Mouse (Mus musculus): Measurements from ENCODE around the gene Atoh8. TPM values are rescaled to one million over a fixed set of nuclear protein-coding genes. Genes with fewer than 3 reads are reported as not detected.
A peak's percentile ranks its signal among the peaks of the same experiment; 100 is the strongest.

Atoh8 gene
- polyA plus RNA-seq, 1 experiment from 2014 or later: 20.6 TPM

GRCm38 (mm10) chr6:72270258-72270657 lies 34.9 kb upstream of the Atoh8 start:
- H3K9me3 ChIP-seq (ENCODE audit: low read length): no peaks in the 10 kb centered on the region
- H3K27ac ChIP-seq (ENCODE audit: low read length): no peak overlapping the region; the same call in 1 of the 2 replicates
- H3K4me1 ChIP-seq (ENCODE audit: insufficient read depth, low read depth, low read length): peaks cover 14% of the 10 kb centered on the region; the same call in 1 of the 2 replicates
- no peaks in the 10 kb centered on the region for H3K36me3 ChIP-seq (ENCODE audit: insufficient read depth, low read length)
- H3K27me3 ChIP-seq (replicated peaks; ENCODE audit: insufficient read depth, low read length): no peaks in the 10 kb centered on the region
- ATAC-seq (no peak), DNase-seq (ENCODE audit: low spot score) (no peak)
- H3K4me3 ChIP-seq (ENCODE audit: low read depth, low read length): no peak overlapping the region
- WGBS: 68% methylated on average over 5 of the region's 5 CpGs
- H3K4me2 ChIP-seq (replicated peaks; ENCODE audit: low read depth, low read length): no peak overlapping the region
- TF ChIP-seq CTCF (IDR thresholded peaks at IDR 0.05): no peak
- TF ChIP-seq EP300 (IDR thresholded peaks at IDR 0.05): no peak
- no peak overlapping the region for H3K9ac ChIP-seq (replicated peaks; ENCODE audit: low read depth)

- Histone ChIP-seq H3K27ac (ENCODE audit: low read length) (no peak overlapping the region), H3K9me3 (ENCODE audit: low read length) (no peaks in the 10 kb centered on the region), H3K4me3 (ENCODE audit: low read depth, low read length) (no peak overlapping the region), H3K36me3 (ENCODE audit: insufficient read depth, low read length) (no peaks in the 10 kb centered on the region), H3K9ac (replicated peaks; ENCODE audit: low read depth) (no peak overlapping the region), H3K4me1 (ENCODE audit: insufficient read depth, low read depth, low read length) (peaks cover 11% of the 10 kb centered on the region; the same call in 1 of the 2 replicates), H3K4me2 (replicated peaks; ENCODE audit: low read depth, low read length) (no peak overlapping the region), H3K27me3 (replicated peaks; ENCODE audit: insufficient read depth, low read length) (no peaks in the 10 kb centered on the region)
- 78% methylated on average over 9 of the region's 9 CpGs for WGBS
- no peak for TF ChIP-seq CTCF (IDR thresholded peaks at IDR 0.05)
- no peak for TF ChIP-seq EP300 (IDR thresholded peaks at IDR 0.05)
- no peak for ATAC-seq
- DNase-seq (ENCODE audit: low spot score): no peak
Observed at GRCm38 (mm10) chr6:72268149-72268847, 32.9 kb upstream of the Atoh8 start.

- Histone ChIP-seq H3K9me3 (ENCODE audit: low read length) (no peaks in the 10 kb centered on the region), H3K36me3 (ENCODE audit: insufficient read depth, low read length) (no peaks in the 10 kb centered on the region), H3K4me1 (ENCODE audit: insufficient read depth, low read depth, low read length) (no peaks in the 10 kb centered on the region), H3K4me3 (ENCODE audit: low read depth, low read length) (no peak overlapping the region), H3K27ac (ENCODE audit: low read length) (peak overlapping the region; percentile 26; the same call in 1 of the 2 replicates), H3K27me3 (replicated peaks; ENCODE audit: insufficient read depth, low read length) (no peaks in the 10 kb centered on the region), H3K9ac (replicated peaks; ENCODE audit: low read depth) (no peak overlapping the region), H3K4me2 (replicated peaks; ENCODE audit: low read depth, low read length) (no peak overlapping the region)
- DNase-seq (ENCODE audit: low spot score) (no peak), ATAC-seq (peak; percentile 52)
- TF ChIP-seq EP300 (IDR thresholded peaks at IDR 0.05) (0 out of 2 replicates have a peak, but pooled peaks have one; percentile 35), CTCF (IDR thresholded peaks at IDR 0.05) (no peak)
- WGBS: 62% methylated on average over 6 of the region's 6 CpGs
Observed at GRCm38 (mm10) chr6:72265664-72266063, 30.3 kb upstream of the Atoh8 start.

GRCm38 (mm10) chr6:72263679-72264265 lies 28.4 kb upstream of the Atoh8 start:
- TF ChIP-seq EP300 (IDR thresholded peaks at IDR 0.05) (no peak), CTCF (IDR thresholded peaks at IDR 0.05) (no peak)
- H3K27me3 ChIP-seq (replicated peaks; ENCODE audit: insufficient read depth, low read length): no peaks in the 10 kb centered on the region
- ATAC-seq (no peak), DNase-seq (ENCODE audit: low spot score) (no peak)
- no peak overlapping the region for H3K27ac ChIP-seq (ENCODE audit: low read length)
- no peaks in the 10 kb centered on the region for H3K9me3 ChIP-seq (ENCODE audit: low read length)
- 58% methylated on average over 5 of the region's 5 CpGs for WGBS
- H3K4me3 ChIP-seq (ENCODE audit: low read depth, low read length): no peak overlapping the region
- no peak overlapping the region for H3K9ac ChIP-seq (replicated peaks; ENCODE audit: low read depth)
- no peaks in the 10 kb centered on the region for H3K4me1 ChIP-seq (ENCODE audit: insufficient read depth, low read depth, low read length)
- no peaks in the 10 kb centered on the region for H3K36me3 ChIP-seq (ENCODE audit: insufficient read depth, low read length)
- no peak overlapping the region for H3K4me2 ChIP-seq (replicated peaks; ENCODE audit: low read depth, low read length)

GRCm38 (mm10) chr6:72261683-72262320 lies 26.4 kb upstream of the Atoh8 start:
- Histone ChIP-seq H3K4me2 (replicated peaks; ENCODE audit: low read depth, low read length) (no peak overlapping the region), H3K4me3 (ENCODE audit: low read depth, low read length) (no peak overlapping the region), H3K27me3 (replicated peaks; ENCODE audit: insufficient read depth, low read length) (no peaks in the 10 kb centered on the region), H3K4me1 (ENCODE audit: insufficient read depth, low read depth, low read length) (no peaks in the 10 kb centered on the region), H3K27ac (ENCODE audit: low read length) (no peak overlapping the region), H3K9me3 (ENCODE audit: low read length) (no peaks in the 10 kb centered on the region), H3K9ac (replicated peaks; ENCODE audit: low read depth) (no peak overlapping the region), H3K36me3 (ENCODE audit: insufficient read depth, low read length) (no peaks in the 10 kb centered on the region)
- 82% methylated on average over 12 of the region's 12 CpGs for WGBS
- TF ChIP-seq CTCF (IDR thresholded peaks at IDR 0.05) (no peak), EP300 (IDR thresholded peaks at IDR 0.05) (no peak)
- ATAC-seq: no peak
- no peak for DNase-seq (ENCODE audit: low spot score)

GRCm38 (mm10) chr6:72260981-72261682 lies 25.8 kb upstream of the Atoh8 start:
- TF ChIP-seq EP300 (IDR thresholded peaks at IDR 0.05) (0 out of 2 replicates have a peak, but pooled peaks have one; percentile 45), CTCF (IDR thresholded peaks at IDR 0.05) (peak; percentile 99)
- no peaks in the 10 kb centered on the region for H3K36me3 ChIP-seq (ENCODE audit: insufficient read depth, low read length)
- H3K9ac ChIP-seq (replicated peaks; ENCODE audit: low read depth): no peak overlapping the region
- no peak overlapping the region for H3K4me2 ChIP-seq (replicated peaks; ENCODE audit: low read depth, low read length)
- H3K4me1 ChIP-seq (ENCODE audit: insufficient read depth, low read depth, low read length): no peaks in the 10 kb centered on the region
- no peak overlapping the region for H3K27ac ChIP-seq (ENCODE audit: low read length)
- no peaks in the 10 kb centered on the region for H3K27me3 ChIP-seq (replicated peaks; ENCODE audit: insufficient read depth, low read length)
- no peak overlapping the region for H3K4me3 ChIP-seq (ENCODE audit: low read depth, low read length)
- DNase-seq (ENCODE audit: low spot score) (peak; percentile 94), ATAC-seq (peak; percentile 93)
- H3K9me3 ChIP-seq (ENCODE audit: low read length): no peaks in the 10 kb centered on the region
- WGBS: 26% methylated on average over 19 of the region's 19 CpGs

Data from lung, postnatal 0 days (tissue).